Mouse (Mus musculus) kidney, embryonic 15.5 days (tissue): ENCODE measurements around the gene Pax6. TPM values are rescaled to one million over a fixed set of nuclear protein-coding genes. Genes with fewer than 3 reads are reported as not detected.

Experiments used
- ATAC-seq: fragments of 200-750 bp; cut with Nextera tagmentation; replicated peaks from 2 replicates; pipeline ENCODE4 v1.8.0; 2017; ENCODE audit warnings: moderate TSS enrichment; ENCODE audit not compliant: low FRiP score
- H3K27ac ChIP-seq: fragments of 300-500 bp; sonication (generic); 2 replicates; pipeline ENCODE4 v1.5.1; 2015; ENCODE audit warnings: mild to moderate bottlenecking, inconsistent platforms
- H3K27me3 ChIP-seq: fragments of 300-500 bp; sonication (generic); 2 replicates; pipeline ENCODE4 v1.6.1; 2015; ENCODE audit warnings: inconsistent platforms
- H3K36me3 ChIP-seq: fragments of 300-500 bp; sonication (generic); 2 replicates; pipeline ENCODE4 v1.6.1; 2015; ENCODE audit warnings: inconsistent platforms
- H3K4me1 ChIP-seq: fragments of 300-500 bp; sonication (generic); 2 replicates; pipeline ENCODE4 v1.6.1; 2015; ENCODE audit warnings: inconsistent platforms
- H3K4me2 ChIP-seq: fragments of 300-500 bp; sonication (generic); 2 replicates; pipeline ENCODE4 v1.6.1; 2015; ENCODE audit warnings: moderate library complexity, mild to moderate bottlenecking, inconsistent platforms
- H3K4me3 ChIP-seq: fragments of 300-500 bp; sonication (generic); replicated peaks from 2 replicates; pipeline ENCODE4 v1.5.1; 2015; ENCODE audit warnings: mild to moderate bottlenecking, inconsistent platforms
- H3K9ac ChIP-seq: fragments of 300-500 bp; sonication (generic); 2 replicates; pipeline ENCODE4 v1.6.1; 2015; ENCODE audit warnings: mild to moderate bottlenecking, inconsistent platforms
- H3K9me3 ChIP-seq: fragments of 300-500 bp; sonication (generic); replicated peaks from 2 replicates; pipeline ENCODE4 v1.6.1; 2016; ENCODE audit warnings: inconsistent platforms
- WGBS: fragments of 180-500 bp; shearing (Covaris S2); methylation state at CpG from one replicate; pipeline ENCODE4 v1.1.7; 2015; ENCODE audit warnings: mixed read lengths; 5-methylcytosine and 5-hydroxymethylcytosine counted together
- polyA plus RNA-seq: library from polyadenylated mRNA; unstranded; fragments of >200 nt; fragmentation: Nextera tagmentation; extraction: Ambion mirVana; gene quantifications from 2 replicates; pipeline ENCODE4 v1.2.1, GENCODE M21; 2015

The Pax6 gene
- polyA plus RNA-seq, 1 experiment from 2014 or later = 0.19 TPM

- Histone ChIP-seq H3K9me3 (no peaks in the 10 kb centered on the region), H3K4me1 (peaks cover 44% of the 10 kb centered on the region), H3K9ac (no peak overlapping the region), H3K4me3 (no peak overlapping the region), H3K4me2 (no peak overlapping the region), H3K27ac (no peak overlapping the region), H3K36me3 (no peaks in the 10 kb centered on the region), H3K27me3 (peaks cover 100% of the 10 kb centered on the region)
- WGBS = 10% methylated on average over 5 of the region's 5 CpGs
- ATAC-seq = no peak
Observed at GRCm38 (mm10) chr2:105665491-105666250, 3.0 kb upstream of the Pax6 start.

GRCm38 (mm10) chr2:105666331-105666730 is 2.4 kb upstream of the Pax6 start:
- no peaks in the 10 kb centered on the region for H3K36me3 ChIP-seq
- under 1% methylated on average over 6 of the region's 6 CpGs for WGBS
- no peak overlapping the region for H3K27ac ChIP-seq
- H3K27me3 ChIP-seq = peaks cover 100% of the 10 kb centered on the region
- no peak overlapping the region for H3K4me3 ChIP-seq
- no peak overlapping the region for H3K9ac ChIP-seq
- peaks cover 41% of the 10 kb centered on the region for H3K4me1 ChIP-seq
- no peaks in the 10 kb centered on the region for H3K9me3 ChIP-seq
- no peak for ATAC-seq
- no peak overlapping the region for H3K4me2 ChIP-seq

GRCm38 (mm10) chr2:105666763-105667625 is 1.7 kb upstream of the Pax6 start:
- no peaks in the 10 kb centered on the region for H3K9me3 ChIP-seq
- H3K27ac ChIP-seq = no peak overlapping the region
- no peak overlapping the region for H3K4me3 ChIP-seq
- peaks cover 39% of the 10 kb centered on the region for H3K4me1 ChIP-seq
- H3K36me3 ChIP-seq = no peaks in the 10 kb centered on the region
- no peak for ATAC-seq
- H3K9ac ChIP-seq = no peak overlapping the region
- peaks cover 100% of the 10 kb centered on the region for H3K27me3 ChIP-seq
- no peak overlapping the region for H3K4me2 ChIP-seq
- under 1% methylated on average over 41 of the region's 41 CpGs for WGBS

- ATAC-seq = peak; percentile 30; the same call in 1 of the 2 replicates
- peaks cover 42% of the 10 kb centered on the region for H3K4me1 ChIP-seq
- no peak overlapping the region for H3K4me2 ChIP-seq
- H3K27me3 ChIP-seq = peaks cover 100% of the 10 kb centered on the region
- no peaks in the 10 kb centered on the region for H3K9me3 ChIP-seq
- 1% methylated on average over 11 of the region's 11 CpGs for WGBS
- no peak overlapping the region for H3K4me3 ChIP-seq
- no peak overlapping the region for H3K9ac ChIP-seq
- no peak overlapping the region for H3K27ac ChIP-seq
- no peaks in the 10 kb centered on the region for H3K36me3 ChIP-seq
Observed at GRCm38 (mm10) chr2:105667626-105667950, 1.1 kb upstream of the Pax6 start.

GRCm38 (mm10) chr2:105669371-105669861 is 716 bp downstream of the Pax6 start:
- peaks cover 54% of the 10 kb centered on the region for H3K4me1 ChIP-seq
- no peak overlapping the region for H3K27ac ChIP-seq
- no peak for ATAC-seq
- H3K4me3 ChIP-seq = no peak overlapping the region; the same call in 1 of the 2 replicates
- no peak overlapping the region for H3K9ac ChIP-seq
- H3K27me3 ChIP-seq = peaks cover 100% of the 10 kb centered on the region
- H3K4me2 ChIP-seq = 0 out of 2 replicates have a peak overlapping the region, but pooled peaks have one; percentile 1
- WGBS = under 1% methylated on average over 35 of the region's 35 CpGs
- no peaks in the 10 kb centered on the region for H3K36me3 ChIP-seq
- H3K9me3 ChIP-seq = no peaks in the 10 kb centered on the region

GRCm38 (mm10) chr2:105669881-105670730 is 1.4 kb downstream of the Pax6 start:
- under 1% methylated on average over 29 of the region's 29 CpGs for WGBS
- no peaks in the 10 kb centered on the region for H3K9me3 ChIP-seq
- H3K36me3 ChIP-seq = no peaks in the 10 kb centered on the region
- no peak overlapping the region for H3K9ac ChIP-seq
- H3K27me3 ChIP-seq = peaks cover 100% of the 10 kb centered on the region
- H3K27ac ChIP-seq = no peak overlapping the region
- 0 out of 2 replicates have a peak overlapping the region, but pooled peaks have one; percentile 1 for H3K4me2 ChIP-seq
- 0 out of 2 replicates have a peak overlapping the region, but pooled peaks have one; percentile 11 for H3K4me3 ChIP-seq
- ATAC-seq = no peak
- H3K4me1 ChIP-seq = peaks cover 61% of the 10 kb centered on the region

DNA sequence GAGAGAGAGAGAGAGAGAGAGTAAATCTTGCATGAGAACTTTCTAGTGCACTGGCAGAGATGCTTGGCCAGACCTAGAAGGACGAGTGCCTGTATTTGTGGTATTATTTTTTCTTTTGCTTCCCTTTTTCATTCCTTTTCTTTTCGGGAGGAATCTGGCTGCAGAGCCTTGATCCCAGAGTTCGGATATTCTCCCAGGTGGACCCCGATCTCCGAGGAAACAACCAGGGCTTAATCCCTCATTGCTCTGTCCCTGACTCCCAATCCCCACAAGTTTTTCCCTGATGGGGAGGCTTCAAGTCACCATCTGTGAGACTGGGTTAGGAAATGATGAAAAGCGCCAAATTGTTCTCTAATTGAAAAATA is 2.0 kb downstream of the Pax6 start:
- no peaks in the 10 kb centered on the region for H3K36me3 ChIP-seq
- H3K4me3 ChIP-seq = no peak overlapping the region
- H3K9me3 ChIP-seq = no peaks in the 10 kb centered on the region
- no peak overlapping the region for H3K9ac ChIP-seq
- H3K4me1 ChIP-seq = peaks cover 67% of the 10 kb centered on the region
- WGBS = 2% methylated on average over 6 of the region's 6 CpGs
- ATAC-seq = no peak
- no peak overlapping the region for H3K27ac ChIP-seq
- H3K4me2 ChIP-seq = no peak overlapping the region
- peaks cover 100% of the 10 kb centered on the region for H3K27me3 ChIP-seq

GRCm38 (mm10) chr2:105671116-105671797 is 2.6 kb downstream of the Pax6 start:
- Histone ChIP-seq H3K9me3 (no peaks in the 10 kb centered on the region), H3K36me3 (no peaks in the 10 kb centered on the region), H3K4me2 (no peak overlapping the region), H3K9ac (no peak overlapping the region), H3K4me3 (no peak overlapping the region), H3K27me3 (peaks cover 100% of the 10 kb centered on the region), H3K4me1 (peaks cover 72% of the 10 kb centered on the region), H3K27ac (no peak overlapping the region)
- 2% methylated on average over 9 of the region's 9 CpGs for WGBS
- ATAC-seq = no peak

GRCm38 (mm10) chr2:105671798-105672595 is 3.3 kb downstream of the Pax6 start:
- ATAC-seq = no peak
- Histone ChIP-seq H3K4me2 (no peak overlapping the region), H3K9ac (no peak overlapping the region), H3K36me3 (no peaks in the 10 kb centered on the region), H3K4me1 (peaks cover 71% of the 10 kb centered on the region), H3K27ac (no peak overlapping the region), H3K27me3 (peaks cover 100% of the 10 kb centered on the region), H3K9me3 (no peaks in the 10 kb centered on the region), H3K4me3 (peak overlapping the region; percentile 8; the same call in 1 of the 2 replicates)
- under 1% methylated on average over 25 of the region's 25 CpGs for WGBS

DNA sequence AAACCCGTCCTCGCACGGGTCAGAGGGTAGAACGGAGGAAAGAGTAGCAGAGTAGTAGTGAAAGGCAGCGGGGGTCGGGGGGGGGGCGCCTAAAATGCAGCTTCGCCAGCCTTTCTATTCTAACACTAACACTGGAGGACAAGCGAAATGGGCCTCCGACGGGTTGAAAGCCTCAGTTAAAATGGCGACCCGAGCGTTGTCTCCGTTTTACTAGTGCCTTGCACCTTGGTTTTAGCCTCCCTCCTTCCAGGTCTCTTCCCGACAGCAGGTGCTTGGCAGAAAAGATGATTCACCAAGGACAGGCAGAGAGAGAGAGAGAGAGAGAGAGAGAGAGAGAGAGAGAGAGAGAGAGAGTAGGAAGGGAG is 3.9 kb downstream of the Pax6 start:
- Histone ChIP-seq H3K4me1 (peaks cover 65% of the 10 kb centered on the region), H3K9ac (no peak overlapping the region), H3K36me3 (no peaks in the 10 kb centered on the region), H3K9me3 (no peaks in the 10 kb centered on the region), H3K4me2 (no peak overlapping the region), H3K27me3 (peaks cover 100% of the 10 kb centered on the region), H3K4me3 (peak overlapping the region; percentile 8; the same call in 1 of the 2 replicates), H3K27ac (no peak overlapping the region)
- 1% methylated on average over 16 of the region's 16 CpGs for WGBS
- ATAC-seq = no peak
